Mouse (Mus musculus) cerebellum, adult 11-12 months (tissue): ENCODE measurements around the gene 5730596B20Rik.

ENCODE experiments used
- DNase-seq: peaks from one replicate; pipeline ENCODE4 v3.0.0; 2022

5730596B20Rik gene

DNA sequence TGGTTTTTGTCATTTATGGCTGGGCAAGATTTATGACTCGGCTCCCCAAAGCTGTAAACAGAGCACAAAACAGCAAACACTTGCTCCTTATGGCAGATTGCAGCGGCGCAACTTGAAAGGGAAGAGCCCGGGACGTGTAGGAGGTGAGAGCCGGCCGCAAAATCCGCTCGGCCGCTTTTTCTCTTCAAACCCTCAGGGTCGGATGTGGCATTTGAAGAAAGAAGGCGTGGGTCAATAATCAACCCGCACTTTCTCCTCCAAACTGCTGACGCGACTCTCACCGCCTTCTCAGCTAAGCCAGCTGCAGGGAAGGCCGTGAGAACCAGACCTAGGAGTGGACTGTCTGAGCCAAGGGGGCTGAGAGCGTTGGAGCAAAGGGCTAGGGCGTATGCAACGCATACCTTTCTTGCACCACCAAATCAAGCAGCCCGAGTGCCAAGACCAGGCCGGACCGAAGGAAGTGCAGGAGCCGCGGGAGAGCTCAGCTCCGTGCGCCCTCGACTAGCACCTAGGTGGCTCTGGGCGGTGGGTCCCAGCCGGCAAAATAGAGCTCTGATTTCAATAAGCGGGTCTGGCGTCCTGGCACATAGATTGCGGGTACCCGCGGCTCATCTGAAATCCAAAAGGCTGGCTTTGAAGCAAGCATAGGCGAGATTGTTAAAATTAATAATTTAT is at the start of gene 5730596B20Rik:
Gene 5730596B20Rik, plus strand, starts transcription at position 438 of the 675 bp plus-strand sequence.
- DNase-seq: no peak

DNA sequence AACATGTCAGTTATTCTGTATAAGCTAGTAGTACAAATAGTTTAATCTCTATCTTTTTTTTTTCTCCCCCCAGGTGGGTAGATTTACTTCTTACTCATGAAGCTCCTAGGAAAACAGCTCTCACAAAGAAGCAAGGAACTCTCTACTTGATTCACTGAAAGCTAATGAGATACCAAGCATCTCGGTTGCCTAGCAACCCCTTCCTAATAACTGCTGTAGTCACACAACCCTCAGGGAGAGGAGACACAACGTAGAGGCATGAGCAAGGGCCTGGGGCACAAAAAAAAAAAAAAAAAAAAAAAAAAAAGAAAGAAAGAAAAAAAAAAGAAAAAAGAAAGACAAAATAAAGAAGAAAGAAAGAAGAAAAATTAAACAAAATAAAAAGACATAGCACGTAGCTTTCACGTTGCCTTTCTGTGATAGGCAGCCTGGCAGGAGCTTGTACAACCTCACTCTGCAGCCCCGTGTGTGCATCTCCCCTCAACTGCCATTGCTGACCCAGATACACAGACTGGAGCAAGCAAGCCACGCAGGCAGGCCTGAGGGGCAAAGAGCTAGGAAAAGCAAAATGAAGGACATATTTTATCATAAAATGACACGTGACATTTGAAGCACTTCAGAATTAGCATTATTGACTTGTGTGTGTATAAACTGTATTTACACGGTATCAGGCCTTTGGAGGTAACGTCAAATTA is 39.3 kb upstream of the 5730596B20Rik start:
- DNase-seq: no peak

DNA sequence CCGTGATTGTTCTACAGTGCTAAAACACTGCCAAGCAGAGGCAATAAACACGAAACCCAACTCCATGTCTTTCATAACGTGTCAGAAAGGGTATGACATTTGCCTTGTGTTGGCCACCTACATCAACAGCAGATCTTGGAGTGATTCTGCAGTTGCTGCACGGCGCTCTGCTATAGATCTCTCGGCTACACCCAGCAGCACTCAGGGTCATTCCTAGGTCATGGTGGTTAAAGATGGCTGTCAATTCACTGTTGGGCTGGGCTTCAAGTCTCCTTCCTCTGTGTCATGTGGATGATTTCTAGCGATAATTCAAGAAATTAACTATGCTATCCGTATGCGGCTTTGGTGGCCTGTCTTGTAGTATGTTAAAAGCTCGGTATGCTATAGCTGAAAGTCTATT is 38.7 kb upstream of the 5730596B20Rik start:
- no peak for DNase-seq

DNA sequence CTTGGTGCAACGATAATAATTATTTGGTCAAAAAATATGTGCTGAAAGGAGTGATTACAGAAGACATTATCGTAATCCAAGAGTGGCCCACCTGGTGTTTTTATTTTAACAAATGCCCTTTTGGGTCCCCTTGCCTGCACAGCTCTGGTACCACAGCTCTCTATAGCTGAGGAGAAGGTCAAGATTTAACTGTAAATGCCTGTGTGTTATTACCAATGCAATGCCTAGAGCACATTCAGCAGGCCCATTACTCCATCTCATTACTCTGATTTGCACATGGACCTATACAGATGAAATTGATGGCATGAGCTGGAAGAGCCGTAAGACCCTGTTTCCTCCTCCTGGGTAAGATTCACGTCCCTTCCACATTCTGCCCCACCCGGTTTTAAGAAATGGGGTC is 38.2 kb upstream of the 5730596B20Rik start:
- no peak for DNase-seq

DNA sequence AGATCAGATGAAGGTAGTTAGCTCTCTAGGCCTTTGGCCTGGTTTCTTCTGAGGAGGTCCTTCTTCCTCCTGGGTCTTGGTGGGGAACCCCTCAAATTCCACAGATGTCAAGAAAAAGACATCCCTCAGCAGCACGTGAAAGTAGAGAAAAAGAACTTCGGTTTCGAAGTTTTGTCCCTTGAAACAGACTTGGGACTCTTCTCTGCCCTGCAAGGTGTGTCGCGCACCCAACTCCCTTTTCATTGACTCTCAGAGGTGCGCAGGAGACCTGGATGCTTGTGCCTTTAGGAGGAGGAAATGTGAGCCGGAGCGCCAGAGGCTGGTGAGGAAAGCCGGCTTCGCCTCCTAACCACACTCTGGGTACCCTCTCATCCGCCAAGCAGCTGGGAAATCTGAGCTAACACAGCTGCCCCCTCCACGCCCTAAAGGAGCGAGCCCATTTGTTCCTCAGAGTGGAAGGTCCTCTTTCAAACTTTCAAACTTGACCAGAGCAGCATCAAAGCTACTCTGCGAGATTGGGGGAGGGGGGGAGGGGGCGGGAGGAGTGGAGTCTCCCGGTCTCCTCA is 26.8 kb upstream of the 5730596B20Rik start:
- no peak for DNase-seq

DNA sequence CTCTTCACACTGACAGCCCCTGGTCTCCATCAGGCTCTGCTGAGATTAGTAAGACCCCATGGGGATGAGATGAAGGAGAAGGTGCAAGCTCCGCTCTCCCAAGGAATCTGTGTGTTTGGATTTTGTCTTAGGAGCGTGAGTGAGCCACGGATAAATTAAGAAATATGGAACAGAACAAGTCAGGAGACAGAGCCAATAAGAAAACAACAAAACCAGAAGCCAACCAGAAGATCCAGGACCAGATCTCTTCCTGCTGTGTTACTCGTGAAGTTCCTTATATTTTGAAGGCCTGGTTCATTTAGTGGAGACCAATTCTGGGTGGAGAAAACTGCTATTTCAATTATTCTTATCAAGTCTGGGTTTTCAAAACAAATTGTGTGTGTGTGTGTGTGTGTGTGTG is 25.7 kb upstream of the 5730596B20Rik start:
- DNase-seq: no peak

DNA sequence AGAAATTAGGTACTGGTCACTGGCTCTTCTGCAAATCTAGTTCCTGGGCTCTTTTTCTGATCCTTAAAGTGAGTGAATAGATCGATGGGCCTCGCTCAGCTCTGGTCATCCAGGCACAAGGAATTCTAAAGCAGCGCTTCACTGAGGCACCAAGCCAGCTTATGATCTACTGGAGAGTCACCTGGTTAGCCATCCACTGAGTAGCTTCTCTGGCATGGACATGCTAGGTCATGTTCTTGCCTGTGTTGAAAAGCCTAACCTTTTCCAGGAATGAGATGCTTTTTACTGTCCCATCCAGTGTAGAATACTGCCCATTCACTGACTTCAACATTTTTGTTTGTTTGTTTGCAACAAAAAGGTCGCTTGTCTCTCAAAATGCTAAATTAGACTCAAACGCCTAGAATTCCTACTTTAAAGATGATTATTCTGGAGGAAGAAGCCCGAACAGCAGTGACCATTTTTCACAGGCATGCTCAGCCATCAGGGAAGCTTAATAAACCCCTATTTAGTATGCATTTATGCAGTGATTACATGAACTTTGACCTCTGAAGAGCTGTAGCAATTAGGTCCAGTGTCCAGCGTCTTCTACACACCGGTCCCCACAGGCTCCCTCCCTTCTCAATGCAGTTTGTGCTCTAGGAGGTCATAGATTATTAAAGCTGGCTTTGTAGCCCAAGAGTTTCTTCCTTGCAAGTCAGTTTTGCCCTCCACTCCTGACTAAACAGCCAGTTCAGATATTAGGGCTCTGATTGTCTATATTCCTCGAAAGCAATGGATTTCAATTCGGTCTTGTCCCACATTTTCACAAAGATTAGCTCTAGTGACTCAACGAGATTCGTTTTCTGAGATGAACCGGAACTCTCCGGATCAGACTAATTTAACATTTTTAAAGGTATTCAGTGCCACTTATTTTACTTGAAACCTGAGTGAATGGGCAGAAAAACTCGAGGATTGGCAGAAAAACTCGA is 24.8 kb upstream of the 5730596B20Rik start:
- no peak for DNase-seq

DNA sequence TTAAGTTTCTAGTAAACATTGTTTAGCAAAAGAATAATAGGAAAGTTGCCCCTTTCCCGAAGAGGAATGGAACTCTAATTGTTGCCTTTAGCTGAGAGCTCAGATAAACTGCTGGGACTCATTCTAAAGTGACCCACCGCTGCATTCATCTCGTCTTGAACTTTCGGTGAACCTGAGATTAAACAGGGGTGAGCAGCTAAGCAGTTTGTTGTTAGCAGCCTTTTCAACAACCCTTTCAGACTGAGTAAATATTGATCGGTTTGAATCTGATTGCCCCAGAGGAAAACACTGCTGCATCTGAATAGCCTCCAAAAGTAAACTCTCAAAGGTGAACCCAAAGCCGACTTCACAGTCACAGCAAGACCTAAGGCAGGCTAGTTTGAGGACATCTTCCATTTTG is 24.0 kb upstream of the 5730596B20Rik start:
- no peak for DNase-seq

DNA sequence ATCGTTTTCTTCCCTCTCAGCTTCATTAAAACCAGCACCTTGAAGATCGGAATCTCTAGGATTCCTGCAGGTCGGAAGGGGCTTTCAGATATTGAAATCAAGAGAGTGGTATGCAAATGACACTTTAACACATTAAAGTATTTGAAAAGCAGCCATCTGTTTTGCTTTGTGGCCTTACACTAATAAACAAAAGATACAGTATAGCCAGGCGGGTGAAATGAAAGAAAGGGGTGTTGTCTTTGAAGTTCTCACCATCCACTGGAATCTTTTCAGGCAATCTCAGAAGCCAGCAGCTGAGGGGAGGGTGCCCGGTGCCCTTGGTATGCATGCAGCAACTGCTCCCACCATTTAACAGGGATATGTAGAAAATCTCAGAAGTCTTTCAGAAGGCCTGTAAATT is 23.3 kb upstream of the 5730596B20Rik start:
- no peak for DNase-seq

DNA sequence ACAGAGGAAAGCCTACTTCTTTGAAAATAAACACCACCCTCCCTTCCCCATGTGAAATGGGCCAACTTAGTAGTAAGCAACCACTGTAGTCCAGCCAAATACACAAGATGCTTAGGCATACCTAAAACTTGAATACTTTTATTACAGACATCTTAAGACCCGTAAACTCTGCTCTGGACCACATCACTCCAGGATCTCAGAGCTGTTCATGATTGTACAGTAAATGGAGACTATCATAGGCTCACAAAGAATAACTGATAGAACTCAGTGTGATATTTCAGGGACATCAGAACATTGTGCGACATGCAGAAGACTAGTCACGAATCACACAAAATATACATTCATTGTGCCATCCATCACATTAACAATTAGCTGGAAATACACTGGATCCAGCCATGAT is 21.8 kb upstream of the 5730596B20Rik start:
- no peak for DNase-seq

DNA sequence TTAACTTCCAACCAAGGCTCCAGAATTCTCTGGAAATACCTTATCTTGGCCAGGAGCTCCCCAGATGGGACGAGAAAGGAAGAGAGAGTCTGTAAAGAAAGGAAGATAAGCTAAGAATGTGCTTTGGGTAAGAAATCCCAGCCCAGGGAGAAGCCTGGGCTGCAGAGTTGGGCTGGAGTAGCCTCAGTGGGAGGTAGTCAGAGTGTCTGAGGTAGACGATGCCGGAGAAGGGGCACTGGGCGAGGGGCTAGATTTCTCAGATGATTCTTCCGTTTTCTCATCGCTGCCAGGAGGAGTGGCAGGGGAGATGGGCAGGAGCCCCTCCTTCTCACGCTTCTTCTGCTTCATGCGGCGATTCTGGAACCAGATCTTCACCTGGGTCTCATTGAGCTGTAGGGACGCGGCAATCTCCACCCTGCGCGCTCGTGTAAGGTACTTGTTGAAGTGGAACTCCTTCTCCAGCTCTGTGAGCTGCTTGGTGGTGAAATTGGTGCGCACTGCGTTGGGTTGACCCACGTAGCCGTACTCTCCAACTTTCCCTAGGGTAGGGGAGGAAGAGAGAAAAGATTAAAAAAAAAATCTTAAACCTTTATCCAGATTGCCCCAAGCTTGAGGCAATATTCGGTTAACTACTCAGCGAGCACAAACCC is 20.6 kb upstream of the 5730596B20Rik start:
- no peak for DNase-seq

DNA sequence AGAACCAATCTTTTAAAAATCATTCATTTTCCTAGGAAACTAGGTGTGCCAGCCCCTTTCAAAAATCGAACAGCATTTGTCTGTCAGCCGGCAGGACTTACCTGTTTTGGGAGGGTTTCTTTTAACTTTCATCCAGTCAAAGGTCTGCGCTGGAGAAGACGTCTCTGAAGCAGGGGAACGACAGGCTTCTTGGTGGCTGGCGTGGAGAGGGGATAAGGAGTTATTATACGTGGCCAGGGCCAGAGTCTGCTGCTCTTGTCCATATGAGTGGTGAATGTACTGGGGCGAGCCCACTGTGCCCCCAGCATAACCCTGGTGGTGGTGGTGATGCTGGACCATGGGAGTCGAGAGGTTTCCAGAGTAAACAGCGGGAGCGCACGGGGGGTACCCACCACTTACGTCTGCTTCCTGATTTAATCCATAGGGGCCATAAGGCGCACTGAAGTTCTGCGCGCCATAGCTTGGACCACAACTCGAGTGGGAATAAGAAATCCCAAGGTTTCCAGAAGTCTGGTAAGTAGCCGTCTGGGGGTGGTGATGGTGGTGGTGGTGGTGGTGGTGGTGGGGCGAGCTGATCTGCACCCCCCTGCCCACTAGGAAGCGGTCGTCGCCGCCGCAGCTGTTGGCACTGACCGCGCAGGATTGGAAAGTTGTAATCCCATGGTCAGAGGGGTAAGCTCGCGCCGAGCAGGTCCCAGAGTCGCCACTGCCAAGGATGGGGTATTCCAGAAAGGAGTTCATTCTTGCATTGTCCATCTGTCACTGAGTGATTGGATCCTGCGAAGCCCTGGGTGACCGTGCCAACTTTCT is 19.6 kb upstream of the 5730596B20Rik start:
- no peak for DNase-seq

DNA sequence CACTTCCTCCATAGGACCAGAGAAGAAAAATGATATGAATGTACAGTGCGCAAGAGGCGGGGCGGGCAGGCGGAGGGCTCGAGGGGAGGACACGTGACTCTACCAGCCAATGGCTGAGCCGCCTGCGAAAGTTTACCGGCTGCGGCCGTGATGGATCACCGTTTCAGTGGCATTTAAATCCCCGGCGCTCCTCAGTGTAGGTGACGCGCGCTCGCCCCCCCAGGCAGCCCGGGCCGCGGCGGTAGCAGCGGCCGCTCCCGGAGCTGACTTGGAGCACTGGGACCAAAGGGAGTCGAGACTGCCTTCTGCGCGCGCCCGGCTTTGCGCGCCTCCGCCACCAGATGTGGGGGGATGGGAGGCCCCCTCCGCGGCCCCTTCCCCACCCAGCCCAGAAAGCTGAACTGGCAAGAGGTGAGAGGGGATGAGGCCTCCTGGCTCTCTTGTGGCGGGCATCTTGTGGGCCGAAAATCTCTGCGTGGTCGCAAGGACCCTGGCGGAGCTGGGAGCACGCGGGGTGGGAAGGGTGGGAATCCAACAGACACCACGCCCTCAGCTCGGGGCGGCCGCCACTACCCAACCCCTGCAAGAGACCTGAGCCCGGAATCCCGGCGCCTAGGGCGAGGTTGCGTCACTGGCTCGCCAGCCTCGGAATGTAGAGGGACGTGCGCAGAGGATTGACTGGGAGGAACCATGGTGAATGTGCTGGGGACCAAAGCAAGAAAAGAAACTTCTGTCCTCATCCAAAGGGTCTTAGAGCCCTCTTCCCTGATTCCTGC is 18.8 kb upstream of the 5730596B20Rik start, which contains the start of gene Hoxa1:
Gene Hoxa1, minus strand, starts transcription at position 42 of the 776 bp plus-strand sequence.
- DNase-seq: no peak

DNA sequence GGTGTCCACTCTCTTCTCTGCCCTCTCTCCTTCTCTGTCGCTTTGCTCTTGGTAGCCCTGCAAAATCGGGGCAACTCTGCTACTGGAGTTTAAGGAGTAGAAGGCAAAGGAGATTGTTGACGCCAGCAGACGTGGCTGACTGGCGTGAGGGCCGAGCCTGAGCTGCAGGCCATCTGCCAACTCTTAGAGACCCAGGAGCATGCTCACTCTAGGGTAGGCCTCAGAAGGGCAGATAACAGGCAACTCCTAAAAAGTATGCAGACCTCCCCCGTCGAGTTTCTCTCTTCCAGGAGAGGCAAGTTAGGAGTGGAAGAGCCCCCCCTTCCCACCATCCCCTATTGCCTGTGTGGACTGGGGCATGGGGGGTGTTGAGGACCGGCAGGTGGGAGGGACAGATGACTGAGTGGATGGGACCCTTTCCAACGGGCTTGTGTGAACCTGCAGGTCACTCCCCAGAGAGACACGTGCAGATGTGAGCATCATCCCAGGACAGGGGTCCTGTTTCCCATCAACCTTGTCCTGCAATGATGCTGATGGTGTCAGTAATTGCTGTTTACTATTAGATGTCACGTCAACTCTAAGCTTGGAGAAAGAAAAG is 18.0 kb upstream of the 5730596B20Rik start:
- no peak for DNase-seq

DNA sequence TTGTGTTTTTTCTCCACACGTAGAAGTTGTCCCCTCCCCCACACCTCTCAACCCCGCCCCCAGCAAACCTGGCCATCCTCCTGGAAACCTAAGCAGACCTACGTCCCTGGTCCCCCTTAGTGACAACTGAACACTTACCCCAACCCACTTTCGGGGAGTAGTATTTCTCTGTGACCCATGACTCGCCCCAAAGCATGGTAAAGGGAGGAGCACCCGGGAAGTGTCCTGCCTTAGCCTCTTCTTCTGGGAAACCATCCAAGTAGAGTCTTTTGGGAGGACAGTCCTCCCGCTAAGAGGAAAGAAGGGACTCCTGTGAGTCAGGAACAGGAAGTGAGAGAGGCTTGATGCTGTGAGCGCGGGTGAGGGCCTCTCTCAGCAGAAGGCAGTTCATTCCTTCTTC is 17.3 kb upstream of the 5730596B20Rik start:
- DNase-seq: no peak

DNA sequence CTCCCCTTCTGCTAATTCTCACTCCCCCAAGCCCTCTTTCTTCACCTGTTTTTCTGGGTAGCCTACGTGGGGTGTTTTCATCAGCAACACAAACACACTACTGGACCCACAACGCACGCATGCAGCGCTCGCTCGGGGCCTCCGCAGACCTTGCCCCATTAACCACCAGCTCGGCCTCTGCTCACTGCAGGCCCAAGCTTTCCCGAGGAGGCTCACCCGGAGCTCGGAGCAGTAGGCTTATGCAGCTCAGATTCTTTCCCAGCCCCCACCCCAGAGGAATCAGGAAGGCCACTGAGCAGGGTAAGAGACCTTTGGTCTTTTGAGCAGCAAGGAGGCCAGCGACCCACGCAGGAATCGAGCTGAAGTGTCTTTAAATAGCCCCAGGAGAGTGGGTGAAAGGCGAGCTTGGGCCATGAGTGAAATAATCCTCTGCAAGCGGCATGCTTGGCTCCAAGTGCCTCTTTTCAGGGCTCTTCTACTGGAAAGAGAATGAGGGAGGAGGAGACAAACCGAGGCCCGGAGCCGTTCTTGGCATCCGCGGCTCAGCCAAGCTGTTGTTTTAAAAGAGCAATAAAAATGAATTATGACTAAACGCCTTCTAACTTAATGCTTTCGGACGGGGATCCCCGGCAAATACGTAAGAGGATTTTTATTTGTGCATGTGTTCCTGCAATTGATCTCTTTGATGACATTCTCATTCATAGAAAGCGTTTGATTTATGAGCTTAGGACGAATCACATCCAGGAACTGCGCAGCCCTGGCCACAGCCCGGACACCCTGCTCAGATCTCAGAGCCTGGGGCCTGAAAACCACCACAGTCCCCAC is 16.6 kb upstream of the 5730596B20Rik start:
- no peak for DNase-seq

DNA sequence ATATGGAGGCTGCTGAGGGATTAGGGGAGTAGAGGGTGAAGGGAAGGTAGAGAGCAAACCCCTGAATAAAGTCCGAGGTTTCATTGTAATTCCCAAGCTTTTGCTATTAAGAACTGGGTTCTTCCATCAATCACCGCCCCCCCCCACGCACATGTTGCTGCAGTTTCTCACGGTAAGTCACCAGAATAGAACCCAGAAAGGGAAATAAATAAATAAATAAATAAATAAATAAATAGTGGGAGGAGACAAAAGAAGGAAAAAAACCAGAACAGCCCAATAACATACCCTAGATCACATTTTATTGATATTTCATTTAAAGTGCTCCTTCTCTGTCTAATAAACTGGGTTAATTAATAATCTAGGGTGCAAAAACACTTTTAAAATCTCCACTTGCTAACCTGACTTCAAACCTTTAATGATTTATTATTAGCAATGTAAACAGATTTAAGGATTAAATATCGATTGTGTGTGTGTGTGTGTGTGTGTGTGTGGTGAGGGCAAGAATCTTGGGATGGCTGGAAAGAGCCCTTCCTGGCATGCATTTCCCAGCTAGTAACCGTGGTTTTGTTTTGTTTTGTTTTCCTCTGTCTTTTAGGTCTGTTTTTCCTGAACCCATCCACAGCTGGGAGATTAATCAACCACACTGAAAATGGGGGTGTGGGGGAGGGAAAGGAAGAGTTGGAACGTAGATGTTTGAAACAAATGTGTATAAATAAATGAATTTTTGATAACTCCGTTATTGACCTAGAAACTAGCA is 15.8 kb upstream of the 5730596B20Rik start:
- DNase-seq: no peak

DNA sequence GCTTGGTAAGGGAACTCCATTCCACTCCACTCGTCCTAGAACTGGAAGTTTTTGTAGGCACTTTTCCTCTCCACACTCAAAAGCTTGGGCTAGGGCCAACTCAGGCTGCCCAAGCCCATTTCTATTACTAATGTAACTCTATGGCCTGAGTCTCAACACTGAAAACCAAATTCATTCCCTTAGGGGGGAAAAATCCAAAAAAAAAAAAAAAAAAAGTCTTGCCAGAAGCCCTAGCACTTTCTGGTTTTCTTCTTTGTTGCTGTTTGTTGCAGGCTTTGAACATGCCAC is 15.3 kb upstream of the 5730596B20Rik start:
- no peak for DNase-seq
